Mouse (Mus musculus) layer of hippocampus, adult 2 months (tissue): ENCODE measurements around the gene Cfp. TPM values are rescaled to one million over a fixed set of nuclear protein-coding genes. Genes with fewer than 3 reads are reported as not detected.

Experiments used
- DNase-seq, 2 experiments: peaks; one replicate each; pipeline ENCODE4 v3.0.0; 2022; ENCODE audit warnings: low spot score in 2 of 2
- H3K27ac ChIP-seq: fragments of 200-600 bp; 2 replicates; pipeline ENCODE4 v1.8.1; 2022
- H3K4me3 ChIP-seq: fragments of 200-600 bp; 2 replicates; pipeline ENCODE4 v1.8.1; 2022; ENCODE audit warnings: mild to moderate bottlenecking
- CTCF ChIP-seq: fragments of 200-600 bp; conservative IDR thresholded peaks from 2 replicates; pipeline ENCODE4 v1.8.1; 2022; ENCODE audit warnings: antibody characterized with exemption, mild to moderate bottlenecking, moderate library complexity
- total RNA-seq, 2 experiments: library from RNA; stranded (reverse); gene quantifications; 2 replicates each; pipeline ENCODE4 v1.2.3; 2021

The Cfp gene
- total RNA-seq, 2 experiments from 2014 or later = 12.6 to 20.6 TPM

GRCm38 (mm10) chrX:20913726-20914125 lies 17.6 kb downstream of the Cfp start:
- no peak for DNase-seq
- no peak for TF ChIP-seq CTCF
- no peak overlapping the region for H3K27ac ChIP-seq
- no peak overlapping the region for H3K4me3 ChIP-seq

- no peak for DNase-seq
- Histone ChIP-seq H3K4me3 (no peak overlapping the region), H3K27ac (no peak overlapping the region)
- TF ChIP-seq CTCF = no peak
Observed at GRCm38 (mm10) chrX:20910074-20910473, 21.3 kb downstream of the Cfp start.

Other genes starting within 250 kb of the Cfp start
- gene Cdk16, start 243.6 kb downstream of the Cfp start, total RNA-seq = 100 to 1,000 TPM; 195 to 200 TPM
- gene Usp11, start 227.6 kb downstream of the Cfp start, total RNA-seq = 100 to 1,000 TPM; 114 to 122 TPM
- 100 to 1,000 TPM; 180 to 199 TPM for gene Araf, start 133.7 kb downstream of the Cfp start, total RNA-seq
- gene Timp1, start 61.4 kb downstream of the Cfp start, total RNA-seq = not detected
- gene Syn1, start 10.6 kb downstream of the Cfp start, total RNA-seq = 100 to 1,000 TPM; 453 to 456 TPM
- 10 to 100 TPM; 84.6 to 91.5 TPM for gene Elk1, start 19.1 kb upstream of the Cfp start, total RNA-seq
- gene Uxt, start 30.5 kb upstream of the Cfp start, total RNA-seq = 10 to 100 TPM; 13.8 to 17.4 TPM
- 10 to 100 TPM in 1 of 2 experiments, 1 to 10 TPM in 1; 9.8 to 11.1 TPM for gene Zfp182, start 130.8 kb upstream of the Cfp start, total RNA-seq
- gene Spaca5, start 136.9 kb upstream of the Cfp start, total RNA-seq = not detected
- 1 to 10 TPM; 4.1 to 4.8 TPM for gene Zfp300, start 158.0 kb upstream of the Cfp start, total RNA-seq
- gene Ssxa1, start 184.3 kb upstream of the Cfp start, total RNA-seq = not detected
- gene Gm21876, start 244.1 kb upstream of the Cfp start, total RNA-seq = not detected